Mouse (Mus musculus) small intestine, adult 2 months (tissue): ENCODE measurements at regions not wholly inside any gene's neighbourhood (a gene's known extent, or its start where the extent isn't known, plus 50 kb on each side); places are given as distances from the start of the nearest gene placed in this dataset.

Source experiments
- CTCF ChIP-seq: fragments of 200-500 bp; IDR thresholded peaks from 2 replicates; pipeline ENCODE4 v1.5.1; 2012; ENCODE audit warnings: low read depth, mild to moderate bottlenecking, control low read depth, inconsistent platforms, low read length, moderate library complexity, mixed read lengths; ENCODE audit not compliant: insufficient replicate concordance, insufficient read length; ENCODE audit errors: extremely low read depth
- POLR2A ChIP-seq: fragments of 200-500 bp; IDR thresholded peaks from 2 replicates; pipeline ENCODE4 v1.6.1; 2012; ENCODE audit warnings: low read depth, mild to moderate bottlenecking, control low read depth, inconsistent platforms, low read length, moderate library complexity

DNA sequence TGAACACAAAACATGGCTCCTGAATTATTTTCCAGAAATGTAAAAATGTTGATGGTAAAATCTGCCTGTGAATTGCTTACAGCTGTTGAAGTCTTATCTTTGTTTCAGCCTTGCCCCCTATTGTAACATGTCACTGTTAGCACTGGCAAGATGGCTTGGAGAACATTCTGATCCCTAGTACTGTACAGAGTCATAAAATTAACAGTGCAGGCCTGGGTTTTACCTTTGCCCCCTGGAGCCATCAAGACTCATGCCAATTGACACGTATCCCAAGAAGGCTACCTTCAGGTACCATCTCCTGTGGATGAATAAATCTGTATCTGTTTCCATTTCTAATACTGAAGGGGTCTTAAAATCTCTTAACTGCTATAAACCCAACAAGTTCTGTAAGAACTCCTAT is 583.6 kb upstream of the Sema6d start:
- TF ChIP-seq CTCF (no peak), POLR2A (no peak)
